Mouse (Mus musculus) monocyte, adult 2 months (primary cell): Measurements from ENCODE around the gene Dscaml1.

Experiments used
- DNase-seq, 2 experiments: peaks; one replicate each; pipeline ENCODE4 v3.0.0; 2022; ENCODE audit warnings: low spot score in 2 of 2, low read depth in 1 of 2

Dscaml1 gene

DNA sequence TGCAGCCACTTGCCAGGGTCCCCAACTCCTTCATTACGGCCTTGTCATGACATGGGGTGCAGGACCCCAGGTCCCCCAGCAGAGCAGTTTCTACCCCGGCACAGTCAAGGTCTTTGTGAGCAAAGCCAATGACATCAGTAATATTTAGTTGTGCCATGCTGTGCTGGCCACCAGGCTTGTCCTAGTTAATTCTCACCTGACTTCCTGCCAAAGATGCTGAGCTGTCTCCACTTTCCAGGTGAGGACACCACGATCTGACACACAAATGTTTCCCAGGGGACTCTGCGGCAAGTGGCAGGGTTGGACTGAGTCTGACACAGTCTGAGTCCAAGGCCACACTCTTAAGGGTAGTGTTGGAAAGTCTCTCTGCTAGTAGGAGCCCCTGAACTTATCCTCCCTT, at the start of gene Dscaml1:
Gene Dscaml1, plus strand, starts transcription at position 173 of the 400 bp plus-strand sequence.
- no peak for DNase-seq

GRCm38 (mm10) chr9:45376883-45377282, 49.5 kb upstream of the Dscaml1 start:
- DNase-seq, result no peak

DNA sequence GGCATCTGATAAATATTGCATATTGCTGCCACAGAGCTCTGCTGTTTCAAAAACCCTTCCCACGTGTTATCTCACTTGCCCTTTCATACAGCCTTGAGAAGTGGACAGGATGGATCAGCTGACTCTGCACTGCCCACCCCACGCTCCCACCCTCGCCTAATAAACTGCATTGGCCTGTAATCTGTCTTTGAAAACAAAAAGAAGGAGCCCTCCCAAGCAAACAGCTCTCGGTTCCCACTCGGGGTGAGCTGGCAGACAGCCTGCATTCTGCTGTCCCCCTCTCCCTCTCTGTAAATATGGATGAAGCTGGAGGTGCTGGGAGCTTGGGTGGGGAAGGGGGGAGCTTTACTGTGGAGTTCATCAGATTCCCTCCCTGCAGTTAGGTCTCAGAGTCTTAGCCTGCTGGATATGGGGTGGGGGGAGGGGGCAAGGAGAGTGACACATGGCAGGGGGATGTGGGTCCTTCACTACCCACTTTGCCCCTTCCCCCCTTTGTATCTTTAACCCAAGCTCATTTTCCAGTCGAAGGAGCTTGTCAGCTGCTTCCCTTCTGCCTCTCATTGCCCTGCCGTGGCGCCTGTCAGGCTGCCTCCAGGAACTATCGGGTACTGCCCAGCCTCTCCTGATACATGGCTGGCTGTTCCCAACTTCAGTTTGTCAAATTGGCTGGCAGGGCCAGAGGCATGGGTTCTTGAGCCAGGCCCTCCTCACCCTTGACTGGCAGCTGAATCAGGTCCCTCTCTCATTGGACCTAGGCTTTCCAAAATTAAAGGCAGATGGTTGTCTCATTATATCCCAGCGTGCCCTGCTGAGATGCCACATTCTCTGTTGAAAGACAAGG, 45.8 kb upstream of the Dscaml1 start:
- no peak for DNase-seq

DNA sequence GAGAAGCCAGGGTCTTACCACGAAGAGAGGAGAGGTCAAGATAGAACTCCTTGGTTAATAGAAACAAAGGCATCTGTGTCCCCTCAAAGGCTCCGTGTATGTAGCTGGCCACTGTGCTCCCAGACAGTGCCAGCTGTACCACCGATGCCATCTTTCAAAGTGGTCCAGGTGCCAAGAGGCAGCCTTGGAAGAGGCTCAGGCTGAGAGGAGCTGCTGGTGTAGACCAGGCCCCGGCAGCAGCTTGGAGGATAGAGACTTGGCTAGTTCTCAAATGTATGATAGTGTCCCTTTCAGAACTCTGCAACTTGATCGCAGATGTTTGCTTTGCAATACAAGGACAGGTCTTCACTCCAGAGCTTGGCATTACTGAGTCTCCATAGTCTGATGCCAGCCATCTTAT, 44.1 kb upstream of the Dscaml1 start:
- DNase-seq, result no peak

DNA sequence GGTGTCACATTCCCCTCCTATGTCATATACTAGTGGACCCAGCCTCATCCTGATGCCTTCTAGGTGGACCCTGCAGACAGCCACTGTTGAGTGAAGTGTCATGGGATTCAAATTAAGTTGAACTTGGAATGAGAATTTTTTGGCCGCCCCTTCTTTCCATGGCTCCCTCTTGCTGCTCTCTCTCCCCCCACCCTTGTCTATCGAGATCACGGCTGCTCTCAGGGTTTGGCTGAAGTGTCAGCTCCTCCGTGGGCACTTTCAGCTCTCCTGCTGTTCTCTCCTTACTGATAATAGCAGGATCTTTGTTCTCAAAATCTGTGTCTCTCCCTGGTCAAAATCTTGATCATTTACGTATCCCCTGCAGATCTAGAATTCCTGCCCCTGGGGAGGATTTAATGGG, 43.6 kb upstream of the Dscaml1 start:
- no peak for DNase-seq

- DNase-seq, result no peak
Observed at GRCm38 (mm10) chr9:45383883-45384282, 42.5 kb upstream of the Dscaml1 start.

DNA sequence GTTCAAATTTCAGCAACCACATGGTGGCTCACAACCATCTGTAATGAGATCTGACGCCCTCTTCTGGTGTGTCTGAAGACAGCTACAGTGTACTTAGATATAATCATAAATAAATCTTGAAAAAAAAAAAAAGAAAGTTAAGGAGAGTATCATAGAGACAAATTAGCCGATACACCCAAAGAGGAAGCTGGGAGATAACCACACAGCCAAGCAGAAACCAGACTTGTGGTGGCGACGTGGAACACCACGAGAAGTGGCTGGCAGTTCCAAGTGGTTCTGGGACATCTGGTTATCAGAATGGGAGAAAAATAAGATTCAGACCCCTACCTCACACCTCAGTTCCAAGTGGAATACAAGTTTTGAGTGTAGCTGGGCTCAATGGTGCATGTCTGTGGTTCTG, 39.7 kb upstream of the Dscaml1 start:
- DNase-seq, result no peak

DNA sequence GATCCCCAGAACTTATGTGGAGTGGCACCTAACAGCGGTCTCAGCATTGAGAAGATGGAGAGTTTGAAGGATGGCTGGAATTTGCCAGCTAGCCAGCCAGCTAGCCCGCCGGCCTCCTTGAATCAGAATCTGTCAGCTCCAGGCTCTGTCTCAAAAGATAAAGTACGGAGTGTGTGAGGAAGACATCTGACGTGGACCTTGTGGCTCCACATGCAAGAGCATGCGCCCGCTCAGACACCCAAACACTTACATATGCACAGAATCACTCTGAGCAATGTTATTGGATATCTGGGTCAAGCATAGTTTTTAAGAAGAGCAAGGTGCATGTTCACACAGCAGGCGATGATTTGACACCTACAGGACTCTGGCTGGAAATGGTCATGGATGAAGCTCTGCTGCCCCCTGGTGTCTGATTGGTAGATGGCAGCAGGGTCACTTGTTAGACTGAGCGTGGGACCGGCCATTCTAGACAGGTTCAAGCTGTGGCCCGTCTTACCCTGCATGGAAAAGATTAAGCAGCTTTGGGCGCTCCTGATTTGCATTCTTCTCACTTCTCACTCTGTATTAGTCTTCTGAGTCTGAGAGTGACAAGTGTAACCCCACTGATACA, 37.9 kb upstream of the Dscaml1 start:
- peak; percentile 60 to 83 for DNase-seq

- DNase-seq, result no peak
Observed at GRCm38 (mm10) chr9:45389596-45389995, 36.8 kb upstream of the Dscaml1 start.

GRCm38 (mm10) chr9:45391299-45391698, 35.1 kb upstream of the Dscaml1 start:
- DNase-seq, result no peak

- DNase-seq, result no peak
Observed at GRCm38 (mm10) chr9:45395218-45395617, 31.2 kb upstream of the Dscaml1 start.

- DNase-seq, result no peak
Observed at GRCm38 (mm10) chr9:45395796-45396195, 30.6 kb upstream of the Dscaml1 start.

DNA sequence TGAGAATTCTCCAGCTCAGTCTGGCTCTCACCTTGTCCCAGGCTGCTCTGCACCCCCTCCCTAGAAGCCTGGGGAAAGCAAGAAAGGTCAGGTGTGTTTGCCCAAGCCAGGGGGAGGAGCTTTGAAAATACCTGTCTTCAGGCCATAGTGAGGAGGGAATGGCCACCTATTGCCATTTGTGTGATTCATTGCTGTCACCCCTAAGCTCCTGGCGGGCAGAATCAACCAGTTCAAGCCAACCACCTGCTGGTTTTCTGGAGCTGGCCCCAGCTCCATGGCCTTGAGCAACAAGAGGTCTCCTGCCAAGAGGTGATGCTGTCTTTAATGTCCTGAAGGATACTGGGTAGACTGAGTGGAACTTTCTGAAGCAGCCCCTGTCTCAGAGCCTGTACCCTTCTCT, 28.1 kb upstream of the Dscaml1 start:
- DNase-seq, result no peak

DNA sequence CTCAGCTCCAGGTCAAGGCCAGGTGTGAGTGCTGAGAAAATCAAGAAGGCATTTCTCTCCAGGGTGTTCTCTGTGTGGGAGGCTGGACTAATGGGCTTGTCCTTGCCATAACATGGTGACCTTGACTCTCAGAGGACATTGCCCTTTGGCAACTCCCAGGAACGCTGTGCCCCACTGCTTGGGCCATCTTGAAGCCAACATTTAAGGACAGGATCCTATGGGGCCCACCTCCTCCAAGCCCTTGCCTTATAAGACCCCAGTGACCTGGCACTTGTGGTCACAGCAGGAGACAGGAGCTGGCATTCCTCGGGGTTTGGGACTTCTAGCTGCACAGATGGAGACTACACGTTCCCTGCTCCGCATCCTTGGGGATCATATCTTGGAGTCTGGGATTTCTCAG, 27.0 kb upstream of the Dscaml1 start, which contains the start of gene Fxyd2:
Gene Fxyd2, plus strand, starts transcription at position 236 of the 400 bp plus-strand sequence.
- DNase-seq, result no peak

DNA sequence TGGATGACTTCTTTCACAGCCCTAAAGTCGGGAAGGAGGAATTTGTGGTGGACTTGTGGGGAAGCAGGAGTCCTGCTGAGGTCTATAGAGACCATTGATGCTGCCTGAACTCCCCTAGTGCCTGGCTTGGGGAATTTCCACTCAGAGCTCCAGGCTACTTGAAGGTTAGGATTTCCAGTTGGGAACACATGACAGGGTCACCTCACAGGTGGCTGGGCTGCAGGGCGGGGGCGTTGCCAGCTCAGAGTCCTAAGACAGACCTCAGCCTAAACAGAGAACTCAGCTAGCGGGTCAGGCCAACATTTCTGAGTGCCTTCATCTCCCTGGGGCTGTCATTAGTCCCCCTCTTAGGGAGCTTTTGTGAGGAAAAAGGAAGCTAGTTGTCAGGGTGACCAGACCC, 24.6 kb upstream of the Dscaml1 start:
- DNase-seq, result no peak

DNA sequence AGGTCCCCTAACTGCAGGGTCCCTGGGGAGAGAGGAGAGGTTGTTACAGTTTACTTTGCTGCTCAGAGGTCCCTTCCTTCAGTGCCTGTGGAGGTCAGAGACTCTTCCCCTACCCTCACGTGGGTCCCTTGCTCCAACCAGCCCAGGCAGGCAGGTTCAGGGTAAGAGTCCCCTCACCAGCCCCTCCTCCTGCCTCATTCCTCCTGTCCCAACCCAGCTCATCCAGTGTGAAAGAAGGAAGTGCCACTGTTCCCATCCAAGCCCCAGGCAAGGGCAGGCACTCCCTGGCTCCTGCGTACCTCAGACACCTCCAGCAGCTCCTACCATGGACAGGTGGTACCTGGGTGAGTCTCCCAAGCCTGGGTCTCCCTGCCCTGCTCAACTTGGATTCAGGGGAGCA, 23.5 kb upstream of the Dscaml1 start:
- no peak for DNase-seq

GRCm38 (mm10) chr9:45405694-45406093, 20.7 kb upstream of the Dscaml1 start:
- DNase-seq, result no peak

DNA sequence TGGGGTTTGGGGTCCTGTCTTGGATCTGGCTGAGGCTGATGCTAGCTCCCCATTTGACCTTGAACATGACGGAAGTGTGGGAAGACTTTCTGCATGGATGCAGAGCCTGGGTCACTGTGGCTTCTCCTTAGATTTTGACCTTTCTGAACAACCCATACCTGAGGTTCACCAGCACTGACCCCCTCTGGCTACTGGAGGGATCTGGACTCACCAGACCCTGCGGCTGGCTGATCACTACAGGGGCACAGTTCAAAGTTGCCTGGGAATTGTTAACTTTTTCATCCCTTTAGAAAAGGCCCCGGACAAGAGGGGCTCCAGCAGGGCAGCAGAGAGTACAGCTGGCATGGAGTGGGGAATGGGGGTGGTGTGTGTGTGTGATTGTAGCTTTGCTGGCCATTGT, 19.6 kb upstream of the Dscaml1 start:
- no peak for DNase-seq

DNA sequence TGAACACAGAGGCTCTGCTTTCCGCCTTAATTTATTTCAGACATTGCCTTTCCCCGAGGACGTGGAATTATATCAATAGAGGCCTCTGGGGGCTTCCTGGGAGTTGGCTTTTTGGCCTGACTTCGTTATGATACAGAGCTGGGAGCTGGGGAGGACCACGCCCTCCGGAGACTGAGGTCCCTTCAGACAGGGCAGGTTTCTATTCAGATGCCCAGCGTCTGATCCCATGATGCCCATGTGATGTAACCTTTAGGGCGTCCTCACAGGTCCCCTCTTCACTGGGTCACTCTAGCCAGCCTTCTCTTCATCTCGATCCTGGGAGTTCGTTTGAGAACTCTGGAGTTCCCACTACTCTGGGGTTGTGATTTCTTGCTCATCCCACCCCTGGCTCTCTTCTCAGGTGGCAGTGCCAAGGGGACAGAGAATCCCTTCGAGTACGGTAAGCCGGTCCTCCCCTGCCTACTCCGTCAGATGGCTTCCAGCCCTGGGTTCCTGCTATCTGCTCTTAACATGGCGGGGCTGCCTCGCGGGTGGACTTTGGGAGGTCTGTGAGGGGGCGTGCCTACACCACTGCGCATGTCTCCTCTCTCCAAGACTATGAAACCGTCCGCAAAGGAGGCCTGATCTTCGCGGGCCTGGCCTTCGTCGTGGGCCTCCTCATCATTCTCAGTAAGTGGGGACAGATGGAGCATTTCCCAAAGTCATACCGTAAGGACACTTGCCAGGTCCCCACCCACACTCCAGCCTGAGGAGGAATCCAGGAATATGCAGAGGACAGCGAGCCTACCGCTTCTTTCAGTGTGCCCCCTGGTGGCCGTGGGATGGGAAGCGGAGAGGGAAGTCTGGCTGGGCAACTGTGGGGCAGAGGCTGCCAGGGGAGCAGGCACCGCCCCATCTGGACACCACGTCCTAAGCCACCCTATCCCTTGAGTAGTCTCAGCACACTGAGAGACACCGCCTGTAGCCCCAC, 18.4 kb upstream of the Dscaml1 start:
- DNase-seq, result peak in 1 of 2 experiments; percentile 33

GRCm38 (mm10) chr9:45410193-45410592, 16.2 kb upstream of the Dscaml1 start:
- DNase-seq, result no peak

- DNase-seq, result no peak
Observed at GRCm38 (mm10) chr9:45410614-45411013, 15.8 kb upstream of the Dscaml1 start.
